Comparison of ENCODE assay signal across 8 mouse cellular contexts in genomic region chr12:14150936-14151631, GRCm38 (mm10). TPM values are rescaled to one million over a fixed set of nuclear protein-coding genes. Genes with fewer than 3 reads are reported as not detected.
DNase-seq lines count a peak whose midpoint lies in the region; ATAC-seq lines count a peak whose summit lies in the region.

No protein-coding gene starts in this region.

- 6% methylated on average over 19 of the region's 19 CpGs for WGBS in embryonic facial prominence, embryonic 14.5 days
- 2% methylated on average over 19 of the region's 19 CpGs for WGBS in hindbrain, embryonic 13.5 days
- 7% methylated on average over 19 of the region's 19 CpGs for WGBS in stomach, embryonic 15.5 days

- H3K27me3 ChIP-seq in embryonic facial prominence, embryonic 14.5 days (replicated peaks; ENCODE audit: control insufficient read depth, insufficient read depth, low read length), result peaks cover 36% of the 10 kb centered on the region
- peaks cover 10% of the 10 kb centered on the region; the same call in 1 of the 2 replicates for H3K27me3 ChIP-seq in hindbrain, embryonic 13.5 days
- peaks cover 14% of the 10 kb centered on the region for H3K27me3 ChIP-seq in stomach, embryonic 15.5 days (replicated peaks)

- H3K4me1 ChIP-seq in embryonic facial prominence, embryonic 14.5 days (ENCODE audit: control insufficient read depth, insufficient read depth, low read length), result peaks cover 26% of the 10 kb centered on the region
- peaks cover 35% of the 10 kb centered on the region for H3K4me1 ChIP-seq in hindbrain, embryonic 13.5 days (replicated peaks)
- peaks cover 20% of the 10 kb centered on the region for H3K4me1 ChIP-seq in stomach, embryonic 15.5 days

- no peaks in the 10 kb centered on the region for H3K9me3 ChIP-seq in embryonic facial prominence, embryonic 14.5 days (ENCODE audit: control insufficient read depth, low read length)
- H3K9me3 ChIP-seq in hindbrain, embryonic 13.5 days, result no peaks in the 10 kb centered on the region
- no peaks in the 10 kb centered on the region for H3K9me3 ChIP-seq in stomach, embryonic 15.5 days

- peak overlapping the region; percentile 76 for H3K4me2 ChIP-seq in embryonic facial prominence, embryonic 14.5 days (ENCODE audit: low read depth, low read length)
- H3K4me2 ChIP-seq in hindbrain, embryonic 13.5 days, result peak overlapping the region; percentile 89
- H3K4me2 ChIP-seq in stomach, embryonic 15.5 days, result peak overlapping the region; percentile 91

- peak overlapping the region; percentile 58 for H3K9ac ChIP-seq in embryonic facial prominence, embryonic 14.5 days (ENCODE audit: low read depth, low read length)
- peak overlapping the region; percentile 83 for H3K9ac ChIP-seq in hindbrain, embryonic 13.5 days
- 0 out of 2 replicates have a peak overlapping the region, but pooled peaks have one; percentile 22 for H3K9ac ChIP-seq in stomach, embryonic 15.5 days

- no peaks in the 10 kb centered on the region for H3K36me3 ChIP-seq in embryonic facial prominence, embryonic 14.5 days (ENCODE audit: control insufficient read depth, insufficient read depth, low read length)
- H3K36me3 ChIP-seq in hindbrain, embryonic 13.5 days, result peaks cover 2% of the 10 kb centered on the region; the same call in 1 of the 2 replicates
- H3K36me3 ChIP-seq in stomach, embryonic 15.5 days, result no peaks in the 10 kb centered on the region

- ATAC-seq in embryonic facial prominence, embryonic 14.5 days (ENCODE audit: low read depth), result peak; percentile 15; the same call in 1 of the 2 replicates
- peak; percentile 48 for ATAC-seq in hindbrain, embryonic 13.5 days (ENCODE audit: low FRiP score)
- peak; percentile 19; the same call in 1 of the 2 replicates for ATAC-seq in stomach, embryonic 15.5 days (ENCODE audit: insufficient read depth, low FRiP score, low read depth)
- no peak for ATAC-seq in erythroid progenitor cell, adult 5-6 weeks (replicated peaks; ENCODE audit: low FRiP score, poor library complexity, severe bottlenecking)

- DNase-seq in lung, adult 18-20 months, result peak; percentile 29 to 36
- DNase-seq in lung, postnatal 25 days (ENCODE audit: low spot score), result no peak
- DNase-seq in embryonic facial prominence, embryonic 14.5 days (ENCODE audit: low spot score), result peak; percentile 30
- DNase-seq in layer of hippocampus, postnatal 36 days, result peak; percentile 69 to 72
- peak; percentile 9 for DNase-seq in lung, postnatal 14 days

- H3K27ac ChIP-seq in embryonic facial prominence, embryonic 14.5 days (replicated peaks; ENCODE audit: low read depth, low read length), result no peak overlapping the region
- peak overlapping the region; percentile 84 for H3K27ac ChIP-seq in hindbrain, embryonic 13.5 days
- 0 out of 2 replicates have a peak overlapping the region, but pooled peaks have one; percentile 38 for H3K27ac ChIP-seq in stomach, embryonic 15.5 days

- H3K4me3 ChIP-seq in embryonic facial prominence, embryonic 14.5 days (ENCODE audit: low read depth, low read length), result peak overlapping the region; percentile 56
- H3K4me3 ChIP-seq in hindbrain, embryonic 13.5 days, result peak overlapping the region; percentile 70
- peak overlapping the region; percentile 62 for H3K4me3 ChIP-seq in stomach, embryonic 15.5 days (replicated peaks)

RNA-seq across cellular contexts. Expression of gene Fam84a, which starts 0.8 kb away (rescaled TPM):
- polyA plus RNA-seq in embryonic facial prominence, embryonic 14.5 days (2014; fragmentation: Nextera tagmentation; extraction: Ambion mirVana), result 16.4 and 20.8 TPM in 2 replicates
- polyA plus RNA-seq in hindbrain, embryonic 13.5 days (2015; fragmentation: Nextera tagmentation; extraction: Ambion mirVana), result 75.9 and 76.0 TPM in 2 replicates
- total RNA-seq in layer of hippocampus, postnatal 36 days (2021), result 10 to 100 TPM; 83.4 to 98.9 TPM
- 24.7 and 28.1 TPM in 2 replicates for polyA plus RNA-seq in stomach, embryonic 15.5 days (2015; fragmentation: Nextera tagmentation; extraction: Ambion mirVana)
- not detected in 2 replicates for total RNA-seq in erythroid progenitor cell, adult 5-6 weeks (2015; ENCODE audit: low replicate concordance)
- total RNA-seq in erythroid progenitor cell, adult 5-6 weeks (2017; ENCODE audit: low replicate concordance), result not detected in 2 replicates

Comparison
In these comparisons a context has a peak if more than half of its experiments do, and no peak if none do; other contexts are left out.
1. H3K9ac ChIP-seq: peak in every context shown above with its lines; median percentile 83 in hindbrain, embryonic 13.5 days; 58 in embryonic facial prominence, embryonic 14.5 days; 22 in stomach, embryonic 15.5 days.